Mouse (Mus musculus): Measurements from ENCODE around the gene Podxl. TPM values are rescaled to one million over a fixed set of nuclear protein-coding genes. Genes with fewer than 3 reads are reported as not detected.

The Podxl gene
- polyA plus RNA-seq, 1 experiment from 2014 or later = 2.8 TPM

GRCm38 (mm10) chr6:31524647-31525046 is 39.1 kb downstream of the Podxl start:
- Histone ChIP-seq H3K27me3 (ENCODE audit: insufficient read depth, low read length) (no peaks in the 10 kb centered on the region), H3K9ac (replicated peaks) (no peak overlapping the region), H3K36me3 (replicated peaks; ENCODE audit: insufficient read depth, low read length) (no peaks in the 10 kb centered on the region; the same call in 1 of the 2 replicates), H3K4me1 (ENCODE audit: insufficient read depth) (0 out of 2 replicates have a peak, but pooled peaks cover 2% of the 10 kb centered on the region), H3K4me2 (ENCODE audit: low read depth, low read length) (no peak overlapping the region), H3K4me3 (ENCODE audit: low read depth, low read length) (no peak overlapping the region), H3K27ac (ENCODE audit: low read depth) (no peak overlapping the region), H3K9me3 (ENCODE audit: low read length) (no peaks in the 10 kb centered on the region)
- TF ChIP-seq CTCF (IDR thresholded peaks at IDR 0.05; ENCODE audit: low read depth) (no peak), EP300 (IDR thresholded peaks at IDR 0.05; ENCODE audit: low read depth) (no peak)
- DNase-seq (no peak), ATAC-seq (no peak)
- WGBS (ENCODE audit: insufficient replicate concordance) = 86% methylated on average over 8 of the region's 8 CpGs

- DNase-seq = no peak
- WGBS (ENCODE audit: insufficient replicate concordance) = 83% methylated on average over 13 of the region's 13 CpGs
These were observed 39.7 kb downstream of the Podxl start for GRCm38 (mm10) chr6:31524121-31524520.

GRCm38 (mm10) chr6:31523657-31524056 is 40.1 kb downstream of the Podxl start:
- TF ChIP-seq CTCF (IDR thresholded peaks at IDR 0.05; ENCODE audit: low read depth) = no peak
- no peak for TF ChIP-seq EP300 (IDR thresholded peaks at IDR 0.05; ENCODE audit: low read depth)
- Histone ChIP-seq H3K36me3 (replicated peaks; ENCODE audit: insufficient read depth, low read length) (no peaks in the 10 kb centered on the region; the same call in 1 of the 2 replicates), H3K9ac (replicated peaks) (no peak overlapping the region), H3K4me3 (ENCODE audit: low read depth, low read length) (no peak overlapping the region), H3K4me2 (ENCODE audit: low read depth, low read length) (no peak overlapping the region), H3K9me3 (ENCODE audit: low read length) (no peaks in the 10 kb centered on the region), H3K27ac (ENCODE audit: low read depth) (no peak overlapping the region), H3K27me3 (ENCODE audit: insufficient read depth, low read length) (no peaks in the 10 kb centered on the region), H3K4me1 (ENCODE audit: insufficient read depth) (peaks cover 8% of the 10 kb centered on the region)
- ATAC-seq = no peak
- 86% methylated on average over 4 of the region's 4 CpGs for WGBS (ENCODE audit: insufficient replicate concordance)
- no peak for DNase-seq

More at GRCm38 (mm10) chr6:31524121-31524520, 39.7 kb downstream of the Podxl start:
- H3K4me1 ChIP-seq (ENCODE audit: insufficient read depth) = peaks cover 4% of the 10 kb centered on the region
- no peaks in the 10 kb centered on the region for H3K27me3 ChIP-seq (ENCODE audit: insufficient read depth, low read length)
- H3K27ac ChIP-seq (ENCODE audit: low read depth) = no peak overlapping the region
- H3K4me2 ChIP-seq (ENCODE audit: low read depth, low read length) = no peak overlapping the region
- no peaks in the 10 kb centered on the region; the same call in 1 of the 2 replicates for H3K36me3 ChIP-seq (replicated peaks; ENCODE audit: insufficient read depth, low read length)
- no peak overlapping the region for H3K4me3 ChIP-seq (ENCODE audit: low read depth, low read length)
- TF ChIP-seq CTCF (IDR thresholded peaks at IDR 0.05; ENCODE audit: low read depth) (no peak), EP300 (IDR thresholded peaks at IDR 0.05; ENCODE audit: low read depth) (no peak)
- H3K9me3 ChIP-seq (ENCODE audit: low read length) = no peaks in the 10 kb centered on the region
- ATAC-seq = no peak
- no peak overlapping the region for H3K9ac ChIP-seq (replicated peaks)

- DNase-seq = no peak
- Histone ChIP-seq H3K27me3 (ENCODE audit: insufficient read depth, low read length) (no peaks in the 10 kb centered on the region), H3K4me1 (ENCODE audit: insufficient read depth) (peaks cover 14% of the 10 kb centered on the region), H3K4me2 (ENCODE audit: low read depth, low read length) (no peak overlapping the region), H3K27ac (ENCODE audit: low read depth) (no peak overlapping the region), H3K36me3 (replicated peaks; ENCODE audit: insufficient read depth, low read length) (no peaks in the 10 kb centered on the region; the same call in 1 of the 2 replicates), H3K4me3 (ENCODE audit: low read depth, low read length) (no peak overlapping the region), H3K9me3 (ENCODE audit: low read length) (no peaks in the 10 kb centered on the region), H3K9ac (replicated peaks) (no peak overlapping the region)
- TF ChIP-seq CTCF (IDR thresholded peaks at IDR 0.05; ENCODE audit: low read depth) (no peak), EP300 (IDR thresholded peaks at IDR 0.05; ENCODE audit: low read depth) (no peak)
- 75% methylated on average over 5 of the region's 5 CpGs for WGBS (ENCODE audit: insufficient replicate concordance)
- no peak for ATAC-seq
These were observed 40.7 kb downstream of the Podxl start for GRCm38 (mm10) chr6:31523039-31523438.

- H3K27me3 ChIP-seq (ENCODE audit: insufficient read depth, low read length) = no peaks in the 10 kb centered on the region
- H3K9me3 ChIP-seq (ENCODE audit: low read length) = no peaks in the 10 kb centered on the region
- H3K36me3 ChIP-seq (replicated peaks; ENCODE audit: insufficient read depth, low read length) = no peaks in the 10 kb centered on the region; the same call in 1 of the 2 replicates
- TF ChIP-seq EP300 (IDR thresholded peaks at IDR 0.05; ENCODE audit: low read depth) (no peak), CTCF (IDR thresholded peaks at IDR 0.05; ENCODE audit: low read depth) (no peak)
- H3K9ac ChIP-seq (replicated peaks) = no peak overlapping the region
- 82% methylated on average over 4 of the region's 4 CpGs for WGBS (ENCODE audit: insufficient replicate concordance)
- ATAC-seq (no peak), DNase-seq (no peak)
- H3K27ac ChIP-seq (ENCODE audit: low read depth) = no peak overlapping the region
- no peak overlapping the region for H3K4me2 ChIP-seq (ENCODE audit: low read depth, low read length)
- H3K4me3 ChIP-seq (ENCODE audit: low read depth, low read length) = no peak overlapping the region
- peaks cover 19% of the 10 kb centered on the region for H3K4me1 ChIP-seq (ENCODE audit: insufficient read depth)
These were observed 41.3 kb downstream of the Podxl start for GRCm38 (mm10) chr6:31522478-31522877.

- ATAC-seq (no peak), DNase-seq (no peak)
These were observed 42.1 kb downstream of the Podxl start for GRCm38 (mm10) chr6:31521491-31522355.

More at GRCm38 (mm10) chr6:31521491-31522355, 42.1 kb downstream of the Podxl start:
- no peaks in the 10 kb centered on the region; the same call in 1 of the 2 replicates for H3K36me3 ChIP-seq (replicated peaks; ENCODE audit: insufficient read depth, low read length)
- TF ChIP-seq CTCF (IDR thresholded peaks at IDR 0.05; ENCODE audit: low read depth) = no peak
- no peak overlapping the region for H3K9ac ChIP-seq (replicated peaks)
- no peaks in the 10 kb centered on the region for H3K9me3 ChIP-seq (ENCODE audit: low read length)
- H3K4me1 ChIP-seq (ENCODE audit: insufficient read depth) = peaks cover 23% of the 10 kb centered on the region
- H3K4me2 ChIP-seq (ENCODE audit: low read depth, low read length) = no peak overlapping the region
- no peaks in the 10 kb centered on the region for H3K27me3 ChIP-seq (ENCODE audit: insufficient read depth, low read length)
- H3K27ac ChIP-seq (ENCODE audit: low read depth) = no peak overlapping the region
- 84% methylated on average over 8 of the region's 8 CpGs for WGBS (ENCODE audit: insufficient replicate concordance)
- no peak overlapping the region for H3K4me3 ChIP-seq (ENCODE audit: low read depth, low read length)
